Mouse (Mus musculus) CD4-positive helper T cell, adult 2 months (primary cell): ENCODE measurements around the gene Klhl9.

Source experiments
- DNase-seq: peaks from one replicate; pipeline ENCODE4 v3.0.0-alpha.2; 2012; ENCODE audit warnings: low read depth, missing footprints, low spot score

The Klhl9 gene

DNA sequence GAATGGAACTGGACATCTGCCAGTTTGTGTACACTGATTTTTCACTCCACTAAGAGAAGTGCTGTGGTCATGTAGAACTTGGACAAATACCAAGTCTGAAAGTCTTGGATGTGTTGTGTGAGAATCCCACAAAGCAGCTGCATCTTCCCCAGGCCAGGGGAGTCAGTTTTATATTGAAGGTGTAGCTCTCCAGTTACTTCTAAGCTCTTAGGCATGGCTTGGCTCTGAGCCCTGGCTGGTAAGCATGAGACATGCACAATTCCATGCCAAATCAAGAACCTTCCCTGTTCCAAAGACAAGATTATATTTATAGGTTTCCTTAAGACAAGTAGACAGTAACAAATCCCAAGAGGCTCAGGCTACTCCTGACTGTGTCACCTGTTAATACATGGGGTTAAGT is 7.2 kb downstream of the Klhl9 start:
- no peak for DNase-seq

- DNase-seq, result no peak
Observed at GRCm38 (mm10) chr4:88714281-88714680, 8.0 kb downstream of the Klhl9 start.

DNA sequence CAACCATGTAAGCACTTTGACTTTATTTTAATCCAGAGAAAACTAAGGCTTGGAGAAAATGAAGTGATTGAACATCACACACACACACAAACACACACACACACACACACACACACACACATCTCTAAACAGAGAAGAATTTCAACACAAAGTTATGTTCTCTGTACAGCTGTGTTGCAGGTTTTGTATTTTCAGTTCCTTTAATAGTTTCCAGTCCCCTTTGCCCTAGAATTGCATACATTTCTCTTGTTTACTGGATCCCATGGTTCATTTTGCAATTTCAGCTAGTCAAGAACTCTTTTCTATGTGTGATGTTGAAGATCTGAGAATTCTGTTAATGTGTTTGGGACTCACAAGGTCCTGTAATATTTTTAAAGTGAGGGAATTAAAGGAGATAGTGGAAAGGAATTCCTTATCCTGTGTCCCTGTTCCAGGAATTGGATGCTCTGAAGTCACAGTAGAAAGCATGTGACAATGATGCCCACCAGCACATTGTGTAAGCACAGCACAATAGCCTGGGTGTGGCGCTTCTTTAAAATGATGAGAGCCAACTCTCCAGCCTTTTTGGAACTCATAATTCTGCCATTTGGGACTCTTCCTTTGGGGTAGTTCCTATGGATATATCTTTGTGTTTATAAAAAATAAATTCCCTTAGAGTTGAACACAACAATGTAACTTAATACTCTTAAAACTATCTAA is 15.0 kb downstream of the Klhl9 start:
- no peak for DNase-seq

- DNase-seq, result no peak
Observed at GRCm38 (mm10) chr4:88705924-88706323, 16.3 kb downstream of the Klhl9 start.

GRCm38 (mm10) chr4:88699301-88699700 is 23.0 kb downstream of the Klhl9 start:
- no peak for DNase-seq

GRCm38 (mm10) chr4:88698781-88699180 is 23.5 kb downstream of the Klhl9 start:
- DNase-seq, result no peak

DNA sequence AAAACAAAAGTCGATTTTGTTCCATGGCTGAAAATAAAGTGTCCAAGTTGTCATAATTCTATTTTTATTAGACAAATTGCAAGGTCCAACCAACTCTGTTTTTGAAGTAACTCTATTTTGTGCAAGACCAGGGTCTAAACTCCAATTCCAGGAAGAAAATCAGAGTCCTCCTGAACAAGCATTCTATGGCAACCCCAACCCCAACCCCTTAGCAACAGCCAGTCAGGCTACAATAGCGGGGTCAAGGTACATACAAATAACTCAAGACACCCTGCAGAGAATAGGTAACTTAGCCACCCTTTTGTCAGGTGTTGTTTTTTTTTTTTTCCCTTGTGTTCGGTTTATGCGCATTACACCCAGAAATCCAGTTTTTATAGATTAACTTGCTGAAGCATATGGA is 24.5 kb downstream of the Klhl9 start:
- DNase-seq, result no peak

GRCm38 (mm10) chr4:88697108-88697507 is 25.2 kb downstream of the Klhl9 start:
- DNase-seq, result no peak

DNA sequence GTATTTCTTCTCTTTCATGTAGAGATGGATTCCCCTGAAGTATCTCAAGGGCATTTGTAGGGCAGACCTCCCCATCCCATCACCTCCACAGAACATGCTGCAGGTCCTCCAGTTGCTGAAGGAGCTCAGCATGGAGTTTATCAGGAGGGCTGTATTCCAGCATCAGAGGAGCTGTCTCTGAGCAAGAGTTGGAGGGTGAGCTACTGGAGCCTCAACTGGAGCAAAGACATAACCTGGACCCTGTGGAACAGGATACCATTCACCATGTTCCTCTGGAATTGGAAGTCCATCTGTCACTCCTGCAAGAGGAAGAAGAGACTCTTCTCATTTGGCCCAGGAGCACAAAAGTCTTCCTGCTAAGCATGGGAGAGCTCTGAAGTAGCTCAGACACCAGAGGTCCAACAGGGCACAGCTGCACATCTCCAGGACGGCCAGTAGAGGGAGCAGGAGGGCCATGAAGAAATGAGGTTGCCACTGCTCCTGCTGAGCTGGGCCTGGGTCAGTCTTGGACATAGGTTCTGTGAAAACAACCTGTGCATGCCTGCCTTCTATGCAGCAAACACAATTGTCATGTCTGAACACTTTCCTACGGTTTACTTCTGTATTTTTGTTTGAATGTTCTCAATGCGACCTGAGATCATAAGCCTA is 25.9 kb downstream of the Klhl9 start:
- DNase-seq, result peak; percentile 71

DNA sequence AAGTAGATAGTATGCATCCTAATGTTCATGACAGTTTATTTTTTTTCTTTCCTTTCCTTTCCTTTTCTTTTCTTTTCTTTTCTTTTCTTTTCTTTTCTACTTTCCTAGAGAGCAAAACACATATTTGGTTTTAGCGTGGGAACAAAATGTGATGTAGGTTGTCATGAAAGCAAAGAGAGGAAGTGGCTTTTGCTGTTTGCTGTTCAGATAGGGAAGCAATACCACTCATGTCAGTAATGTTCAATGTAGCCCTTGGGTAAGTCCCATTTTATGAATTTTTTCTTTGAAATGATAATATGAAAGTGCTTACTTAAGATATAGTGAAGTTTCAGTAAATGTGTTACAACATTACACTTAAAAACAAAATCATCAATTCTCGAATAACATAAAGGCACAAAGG is 28.9 kb downstream of the Klhl9 start:
- DNase-seq, result peak; percentile 52

- DNase-seq, result peak; percentile 66
Observed at GRCm38 (mm10) chr4:88692537-88692936, 29.7 kb downstream of the Klhl9 start.

DNA sequence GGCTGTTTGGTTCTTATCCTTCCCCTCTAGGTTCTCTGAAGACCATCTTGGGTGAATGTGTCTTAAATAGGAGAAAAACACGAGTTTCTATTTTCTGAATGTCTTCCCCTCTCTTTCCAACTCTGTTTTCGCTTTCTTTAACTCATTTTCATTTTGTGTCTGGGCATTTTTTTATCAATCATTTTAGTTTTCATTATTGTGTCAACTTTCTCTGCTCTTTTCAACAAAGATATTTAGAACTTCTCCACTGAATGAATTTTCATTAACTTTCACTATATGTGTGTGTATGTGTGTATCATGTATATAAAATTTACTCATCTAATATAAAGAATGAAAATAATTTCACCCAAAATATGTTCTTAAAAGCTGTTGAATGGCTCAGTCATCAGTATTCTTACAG is 31.0 kb downstream of the Klhl9 start, which contains the start of gene Ifnab:
TSS of gene Ifnab (minus strand) at position 101 of the 400 bp plus-strand sequence.
- DNase-seq, result no peak

DNA sequence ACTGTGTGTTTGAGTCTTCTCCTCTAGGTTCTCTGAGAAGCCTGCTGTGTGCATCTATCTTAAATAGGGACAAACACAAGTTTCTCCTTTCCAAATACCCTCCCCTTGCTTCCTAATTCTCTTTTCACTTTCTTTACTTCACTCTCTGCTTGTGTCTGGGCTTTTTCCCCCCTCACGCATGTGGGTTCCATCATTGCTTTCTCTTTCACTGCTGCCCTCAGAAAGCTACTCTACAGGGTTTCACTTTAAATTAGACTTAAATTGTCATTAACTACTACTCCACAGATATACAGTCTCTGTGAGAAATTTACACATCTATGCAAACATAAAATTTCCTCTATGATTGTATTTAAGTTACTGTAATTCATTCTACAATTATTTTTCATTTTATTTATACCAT is 38.5 kb downstream of the Klhl9 start, which contains the start of gene Ifna2:
TSS of gene Ifna2 (minus strand) at position 101 of the 400 bp plus-strand sequence.
- DNase-seq, result no peak

- no peak for DNase-seq
Observed at GRCm38 (mm10) chr4:88681353-88681752, 40.9 kb downstream of the Klhl9 start.

DNA sequence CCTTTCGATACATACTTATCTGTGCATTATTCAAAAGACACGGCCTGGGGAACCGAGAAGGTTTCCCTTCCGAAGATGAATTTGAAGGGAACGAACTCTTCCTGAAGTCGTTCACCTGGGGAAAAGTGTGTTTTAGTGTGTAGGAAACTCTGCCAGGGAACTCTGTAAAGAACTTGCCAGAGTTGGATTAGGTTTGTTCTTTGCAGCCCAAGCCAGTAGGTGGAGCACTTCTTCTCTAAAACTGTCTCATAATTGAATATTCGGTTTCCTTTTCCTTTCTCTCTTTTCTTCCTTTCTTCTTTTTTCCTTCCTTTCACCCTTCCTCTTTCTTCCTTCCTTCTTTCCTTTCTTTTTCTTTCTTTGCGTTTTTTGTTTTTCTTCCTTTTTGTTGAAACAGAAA is 41.9 kb downstream of the Klhl9 start:
- peak; percentile 38 for DNase-seq

DNA sequence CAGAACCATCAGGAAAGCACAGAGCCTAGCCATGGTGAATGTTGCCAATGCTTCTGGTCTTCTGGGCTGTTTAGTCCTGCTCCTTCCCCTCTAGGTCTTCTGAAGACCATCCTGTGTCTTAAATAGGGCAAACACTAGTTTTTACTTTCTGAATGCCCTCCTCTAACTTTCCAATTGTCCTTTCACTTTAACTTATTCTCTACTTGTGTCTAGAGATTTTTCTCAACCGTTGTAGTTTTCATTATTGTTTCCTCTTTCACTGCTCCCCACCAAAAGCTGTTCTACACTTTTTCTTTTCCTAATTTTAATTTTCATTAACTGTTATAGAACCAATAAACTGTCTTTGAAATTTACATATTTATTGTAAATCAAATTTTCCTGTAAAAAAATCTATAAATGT is 45.4 kb downstream of the Klhl9 start, which contains the start of gene Ifna16:
TSS of gene Ifna16 (minus strand) at position 101 of the 400 bp plus-strand sequence.
- no peak for DNase-seq
